Mouse (Mus musculus): ENCODE data around the gene Ift22.

The Ift22 gene

DNA sequence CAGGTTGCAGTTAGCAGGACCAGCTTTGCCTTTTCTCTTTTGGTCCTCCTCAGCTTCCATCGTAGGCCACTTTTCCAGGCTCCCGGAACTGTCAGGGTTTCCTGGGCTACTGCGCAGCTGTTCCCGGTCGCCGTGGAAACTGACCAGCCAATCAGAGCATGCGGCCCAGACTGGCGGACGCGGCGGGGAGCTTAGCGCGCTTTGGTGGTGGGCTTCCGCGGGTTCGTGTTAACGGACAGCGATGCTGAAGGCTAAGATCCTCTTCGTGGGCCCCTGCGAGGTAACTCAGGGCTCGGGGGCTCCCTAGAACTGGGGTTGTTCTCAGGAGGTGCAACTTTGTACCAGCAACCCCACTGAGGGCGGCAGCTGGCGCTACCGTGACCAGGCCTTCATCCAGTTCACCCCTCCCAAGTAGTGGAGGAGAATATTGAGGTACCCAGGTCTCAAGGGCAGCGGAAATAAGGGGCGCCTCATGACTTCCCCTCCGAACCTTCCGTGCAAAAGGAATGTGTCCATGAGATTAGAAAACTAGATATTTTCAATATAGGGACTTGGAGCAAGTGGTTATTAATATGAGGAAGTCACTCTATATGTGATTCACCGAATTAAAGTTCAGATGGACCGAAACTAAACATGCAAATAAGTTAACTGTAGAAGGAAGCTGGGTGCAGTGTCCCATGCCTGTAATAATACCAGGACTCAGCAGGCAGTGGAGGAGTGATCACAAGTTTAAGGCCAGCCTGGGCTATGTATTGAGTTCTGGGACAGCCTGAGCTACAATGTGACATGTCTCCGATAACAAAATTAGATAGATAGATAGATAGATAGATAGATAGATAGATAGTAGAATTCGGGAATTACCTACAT is at the start of gene Ift22:
Gene Ift22 (plus strand): TSS at position 160 of the 867 bp plus-strand sequence.
- DNase-seq (ENCODE audit: low read depth, low spot score): no peak

DNA sequence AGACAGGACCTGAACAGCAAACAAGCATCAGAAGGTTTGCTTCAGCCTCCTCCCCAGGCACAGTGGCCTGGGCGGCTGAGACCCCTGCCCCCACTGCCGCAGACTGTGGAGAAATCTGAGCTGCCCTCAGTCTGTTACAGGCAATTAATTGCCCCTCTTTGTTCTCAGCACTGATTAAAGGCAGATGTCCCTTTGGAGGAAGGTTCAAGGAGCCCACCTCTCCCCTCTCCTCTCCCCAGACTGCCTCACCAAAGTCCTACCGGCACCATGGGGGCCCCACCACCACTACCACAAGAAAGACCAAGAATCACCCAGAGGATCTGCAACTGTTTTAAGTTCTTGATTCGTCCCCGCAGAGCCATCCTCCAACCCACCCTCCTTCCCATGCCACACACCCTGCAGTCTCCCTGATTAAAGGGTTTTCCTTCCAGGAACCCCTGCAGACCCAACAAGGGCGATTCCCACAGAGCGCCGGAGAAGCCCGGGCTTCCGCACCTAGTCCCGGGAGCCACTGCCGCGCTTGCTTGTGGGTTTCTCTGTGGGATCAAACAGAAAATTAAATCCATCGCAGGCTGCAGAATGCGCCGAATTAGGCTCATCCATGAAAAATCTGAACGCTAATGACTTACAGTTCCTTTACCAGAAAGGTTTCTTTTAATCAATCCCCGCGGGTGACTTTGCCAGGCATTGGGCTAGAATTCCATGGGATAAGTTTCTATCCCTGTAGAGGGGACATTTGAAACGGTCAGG is 46.6 kb upstream of the Ift22 start:
- no peak for DNase-seq (ENCODE audit: low read depth, low spot score)

DNA sequence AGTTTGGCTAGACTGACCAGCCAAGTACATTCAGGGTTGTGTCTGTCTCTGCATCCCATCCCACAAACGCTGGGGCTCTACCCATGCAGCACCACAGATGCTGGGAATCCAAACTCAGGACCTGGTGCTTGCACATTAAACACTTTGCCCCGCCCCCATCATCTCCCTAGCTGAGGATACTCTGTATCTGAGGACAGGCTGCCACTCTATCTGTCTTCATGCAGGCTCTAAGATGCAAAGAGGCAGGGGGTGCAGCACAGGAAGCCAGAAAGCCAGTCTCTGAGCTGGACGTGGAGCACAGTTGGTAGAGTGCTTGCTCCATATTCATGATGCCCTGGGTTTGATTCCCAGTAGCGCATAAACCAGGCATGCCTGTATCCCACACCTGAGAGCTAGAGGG is 45.1 kb upstream of the Ift22 start:
- no peak for DNase-seq (ENCODE audit: low read depth, low spot score)

DNA sequence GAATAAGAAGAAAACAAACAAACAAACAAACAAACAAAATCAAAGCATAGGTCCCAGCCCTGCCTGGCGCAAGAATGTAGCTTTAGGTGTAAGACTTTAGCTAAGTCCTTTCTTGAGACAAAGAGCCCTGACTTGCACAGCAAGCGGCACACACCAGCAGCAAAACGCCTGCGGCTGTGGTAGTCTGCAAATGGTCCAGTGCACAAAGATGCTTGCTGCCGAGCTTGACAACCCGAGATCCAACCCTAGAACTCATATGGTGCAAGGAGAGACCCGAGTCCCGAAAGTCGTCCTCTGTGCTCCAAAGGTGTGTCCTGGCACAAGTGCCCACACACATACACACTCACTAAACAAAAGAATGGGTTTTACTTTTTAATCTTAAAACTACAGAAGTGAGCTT is 44.7 kb upstream of the Ift22 start:
- no peak for DNase-seq (ENCODE audit: low read depth, low spot score)

DNA sequence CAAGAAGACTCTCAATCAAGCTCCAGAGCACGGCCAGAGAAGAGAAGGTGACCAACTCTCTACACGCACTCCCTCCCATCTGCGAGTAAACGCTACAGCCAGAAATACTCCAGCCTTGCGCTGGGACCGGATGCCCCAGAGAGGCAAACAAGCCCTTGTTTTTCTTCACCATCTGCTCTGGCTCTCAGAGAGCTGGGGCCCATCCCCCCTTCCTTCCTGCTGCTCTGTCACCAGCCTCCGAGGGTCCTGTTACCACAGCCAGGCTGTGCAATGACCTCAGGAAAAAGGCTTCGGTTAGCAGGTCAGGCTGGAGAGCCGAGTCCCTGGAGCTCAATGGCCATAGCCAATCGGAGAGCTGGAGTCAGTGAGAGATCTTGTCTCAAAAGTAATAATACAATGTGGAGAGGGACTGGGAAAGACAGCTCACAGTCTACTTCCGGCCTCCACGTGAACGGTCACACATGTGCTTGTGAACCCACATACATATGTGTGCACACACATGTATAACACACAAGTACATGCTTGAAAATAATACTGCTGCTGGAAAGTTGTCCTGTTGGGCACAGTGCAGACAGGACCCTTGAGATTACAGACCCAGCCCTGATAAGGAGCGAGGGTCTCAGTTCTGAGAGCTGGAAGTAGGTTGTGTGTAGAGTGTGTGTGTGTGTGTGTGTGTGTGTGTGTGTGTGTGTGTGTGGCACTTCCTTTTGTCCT is 43.8 kb upstream of the Ift22 start:
- no peak for DNase-seq (ENCODE audit: low read depth, low spot score)

DNA sequence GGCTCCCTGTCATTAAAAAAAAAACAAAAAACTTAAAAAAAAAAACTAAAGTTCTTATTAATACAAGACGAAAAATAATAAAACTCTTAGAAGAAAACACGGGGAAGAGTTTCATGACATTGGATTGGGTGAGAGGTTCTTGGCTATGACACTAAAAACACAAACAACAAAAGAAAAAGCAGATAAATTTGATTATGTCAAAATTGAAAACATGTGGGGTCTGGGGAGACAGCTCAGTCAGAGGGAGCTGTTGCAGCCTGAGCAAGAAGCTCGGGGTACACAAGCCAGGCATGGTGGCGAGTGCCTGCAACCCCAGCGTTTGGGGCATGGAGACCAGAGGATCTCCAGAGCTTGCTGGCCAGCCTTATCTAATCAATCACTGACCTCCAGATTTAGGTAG is 40.2 kb upstream of the Ift22 start:
- no peak for DNase-seq (ENCODE audit: low read depth, low spot score)

DNA sequence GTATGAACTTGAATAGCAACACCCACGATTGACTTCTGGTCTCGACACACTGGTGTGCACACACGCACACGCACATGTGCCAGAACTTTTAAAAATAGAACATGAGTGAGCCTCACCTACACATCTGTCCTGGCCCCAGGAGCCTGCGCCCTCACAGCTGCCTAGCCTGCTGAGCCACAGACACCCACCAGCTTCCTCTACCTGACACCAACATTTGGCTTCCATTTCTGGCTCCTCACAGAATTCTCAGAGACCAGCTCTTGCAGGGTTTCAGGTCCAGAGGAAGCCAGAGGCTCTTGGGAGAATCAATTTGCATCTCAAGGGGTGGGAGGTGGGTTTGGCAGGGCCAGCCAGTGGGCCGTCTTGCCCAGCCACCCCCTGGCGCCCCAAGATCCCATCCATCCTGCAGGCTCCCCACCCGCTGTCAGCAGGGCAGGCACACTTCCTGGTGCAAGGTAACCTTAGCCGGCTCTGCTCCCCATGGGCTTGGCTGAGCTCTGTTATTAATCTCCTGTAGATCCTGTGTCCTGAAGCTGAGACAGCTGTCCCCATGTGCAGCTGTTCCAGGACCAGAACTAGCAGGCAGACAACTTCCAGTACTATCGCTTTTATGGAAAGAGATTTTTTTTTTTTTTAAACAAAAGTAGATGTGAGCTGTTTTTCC is 38.4 kb upstream of the Ift22 start:
- DNase-seq (ENCODE audit: low read depth, low spot score): no peak

DNA sequence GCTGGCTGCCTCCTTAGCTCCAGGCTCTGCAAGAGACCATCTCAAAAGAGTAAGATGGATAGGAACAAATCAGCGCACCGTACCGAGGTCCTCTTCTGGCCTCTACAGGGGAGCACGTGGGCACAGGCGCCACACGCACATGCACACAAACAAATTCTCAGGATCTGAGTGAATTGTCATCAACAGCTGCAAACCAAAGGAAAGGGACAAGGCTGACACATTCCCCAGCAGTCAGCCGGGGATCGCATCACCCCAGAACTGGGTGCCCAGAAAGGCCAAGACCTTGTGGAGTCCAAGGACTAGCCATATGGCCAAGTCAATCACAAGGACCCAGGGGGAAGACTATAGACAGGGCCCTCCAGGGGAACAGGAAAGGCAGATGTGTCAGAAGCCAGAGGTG is 35.5 kb upstream of the Ift22 start:
- DNase-seq (ENCODE audit: low read depth, low spot score): no peak

DNA sequence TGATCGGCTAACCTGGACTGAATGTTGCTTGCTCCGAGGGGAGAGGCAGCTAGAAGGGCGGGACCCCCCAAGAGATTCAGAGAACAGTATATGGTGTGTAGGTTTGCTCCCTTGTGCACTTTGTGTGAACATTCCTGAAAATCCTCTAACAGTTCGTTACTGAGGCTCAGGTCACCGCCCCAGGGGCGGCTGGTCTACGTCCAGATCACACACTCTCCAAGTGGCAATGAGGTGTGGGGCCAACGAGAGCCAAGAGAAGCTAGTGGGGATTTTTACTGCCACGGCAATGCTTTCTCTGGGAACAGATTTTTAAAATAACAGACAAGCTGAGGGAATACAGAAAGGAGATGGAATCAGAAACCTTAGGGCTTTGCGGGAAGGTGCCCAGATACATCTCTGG is 33.7 kb upstream of the Ift22 start:
- DNase-seq (ENCODE audit: low read depth, low spot score): no peak

DNA sequence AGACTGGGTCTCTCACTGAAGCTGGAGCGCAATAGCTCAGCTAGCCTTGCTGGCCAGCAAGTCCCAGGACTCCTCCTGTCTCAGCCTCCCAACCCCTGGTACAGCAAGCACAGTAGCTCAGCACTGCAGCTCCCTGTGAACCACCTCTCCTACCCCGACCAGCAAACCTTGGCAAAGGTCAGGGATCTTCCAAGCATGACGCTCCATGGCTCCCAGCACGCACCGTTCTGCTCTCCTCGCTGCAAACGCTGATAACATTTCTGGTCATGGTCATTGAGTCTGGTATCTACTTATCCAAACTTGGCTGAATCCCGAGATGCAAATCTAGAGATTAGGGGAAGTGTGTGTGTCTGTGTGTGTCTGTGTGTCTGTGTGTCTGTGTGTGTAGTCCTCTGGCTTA is 27.8 kb upstream of the Ift22 start:
- no peak for DNase-seq (ENCODE audit: low read depth, low spot score)

DNA sequence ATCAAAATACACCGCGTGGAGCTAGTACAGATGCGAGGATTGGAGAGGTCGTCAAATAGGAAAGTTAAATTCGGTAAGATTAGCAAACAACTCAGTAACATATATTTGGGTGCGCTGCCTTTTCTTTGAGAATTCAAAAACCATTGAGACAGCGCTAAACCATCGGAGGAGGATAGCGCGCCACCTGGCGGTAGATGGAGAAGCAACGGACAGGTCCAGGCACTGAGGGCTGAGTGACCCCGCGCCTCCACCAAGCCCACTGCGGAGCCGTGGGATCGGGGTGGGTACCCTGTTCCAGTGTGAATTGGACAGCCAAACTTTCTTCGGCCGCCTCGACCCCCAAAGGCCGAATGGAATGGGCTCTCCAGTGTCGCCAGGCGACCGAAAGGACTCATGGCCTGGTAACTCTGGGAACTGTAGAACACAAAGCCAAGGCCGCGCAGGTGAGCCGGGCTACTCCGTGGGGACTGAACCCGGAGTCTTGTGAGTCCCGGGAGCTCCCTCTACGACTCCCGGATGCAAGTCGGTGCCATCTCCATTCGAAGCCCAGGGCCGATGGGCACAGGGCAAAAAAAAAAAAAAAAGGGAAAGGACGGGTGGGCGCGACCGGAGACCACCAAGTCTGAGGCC is 26.5 kb upstream of the Ift22 start:
- DNase-seq (ENCODE audit: low read depth, low spot score): peak; percentile 29

DNA sequence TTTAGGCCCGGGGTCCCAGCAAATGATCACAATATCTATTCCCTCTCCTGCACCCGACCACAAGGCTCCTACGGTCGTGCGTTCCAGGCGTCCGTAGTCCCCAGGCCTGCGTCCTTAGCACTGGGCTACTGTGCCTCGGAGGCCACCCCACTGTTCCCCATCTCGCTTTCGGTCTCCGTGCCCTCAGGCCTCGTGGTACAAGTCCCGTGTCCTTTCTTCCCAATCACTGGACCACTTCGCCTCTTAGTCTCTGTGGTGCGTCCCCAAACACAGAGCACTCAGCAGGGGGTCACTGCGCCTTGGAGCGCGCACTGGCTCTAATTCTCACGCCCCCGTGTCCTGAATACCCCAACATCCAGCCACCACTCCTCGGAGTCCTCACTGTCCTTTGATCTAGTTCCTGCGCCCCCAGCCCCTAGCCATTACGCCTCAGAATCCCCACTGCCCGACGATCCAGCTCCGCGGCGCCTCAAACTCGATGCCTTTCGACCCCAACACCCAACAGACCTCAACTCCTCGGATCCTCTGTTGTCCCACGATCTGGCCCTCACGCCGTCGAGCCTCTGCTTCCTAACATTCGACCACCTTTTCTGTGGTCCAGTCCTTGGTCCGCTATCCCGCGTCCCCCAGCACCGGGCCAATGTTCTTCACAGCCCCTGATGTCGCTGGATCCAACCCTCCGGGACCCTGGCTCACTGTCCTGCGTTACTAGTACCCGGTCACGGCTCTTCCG is 25.7 kb upstream of the Ift22 start:
- no peak for DNase-seq (ENCODE audit: low read depth, low spot score)

DNA sequence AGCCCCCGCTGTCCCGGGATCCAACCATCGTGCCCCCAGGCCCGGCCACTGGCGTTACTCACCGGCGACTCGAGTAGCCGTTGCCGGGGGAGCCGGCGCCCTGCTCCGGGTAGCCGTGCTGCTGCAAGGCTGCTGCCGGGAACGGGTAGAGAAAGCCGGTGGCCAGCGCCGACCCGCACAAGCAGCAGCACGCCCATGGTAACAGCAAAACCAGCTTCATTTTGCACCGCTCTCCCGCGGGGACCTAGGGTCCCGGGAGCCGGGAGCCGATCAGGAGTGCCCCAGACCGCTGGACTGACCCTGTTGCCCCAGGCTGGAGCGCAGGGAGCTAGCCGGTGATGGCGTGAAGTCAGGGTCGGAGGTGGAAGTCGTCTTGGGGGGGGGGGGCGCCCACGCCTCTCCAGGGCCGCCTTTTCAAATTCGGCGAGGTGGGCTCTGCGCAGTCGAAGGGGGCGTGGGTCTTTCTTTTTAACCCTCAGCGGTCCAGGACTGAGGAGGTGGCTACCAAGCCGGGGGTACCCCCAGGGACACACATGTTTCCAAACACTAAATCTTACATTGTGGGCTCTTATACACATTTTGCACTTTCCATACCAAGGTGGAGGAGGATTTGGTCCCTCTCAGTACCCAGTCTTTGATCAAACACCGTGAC is 25.0 kb upstream of the Ift22 start, which contains the start of gene Col26a1:
Gene Col26a1 (minus strand): TSS at position 422 of the 652 bp plus-strand sequence.
- DNase-seq (ENCODE audit: low read depth, low spot score): no peak

DNA sequence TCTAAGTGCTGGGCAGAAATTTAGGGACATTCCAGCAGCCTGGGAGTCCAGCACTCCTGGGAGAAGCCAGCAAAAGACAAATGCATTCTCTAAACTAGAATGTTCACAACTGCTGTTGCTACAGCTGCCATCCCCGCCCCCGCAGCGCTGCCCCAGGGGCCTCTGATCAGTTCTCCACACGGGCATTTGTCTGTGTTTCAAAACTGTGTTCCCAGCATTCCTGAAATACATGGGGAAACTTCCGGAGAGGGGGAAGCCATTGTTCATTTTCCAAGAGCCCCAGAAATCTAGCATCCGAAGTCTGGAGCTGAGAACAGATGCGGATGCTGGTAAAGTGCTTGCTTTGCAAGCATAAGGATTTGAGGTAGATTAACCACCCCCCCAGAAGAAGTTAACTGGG is 21.0 kb upstream of the Ift22 start:
- DNase-seq (ENCODE audit: low read depth, low spot score): no peak

DNA sequence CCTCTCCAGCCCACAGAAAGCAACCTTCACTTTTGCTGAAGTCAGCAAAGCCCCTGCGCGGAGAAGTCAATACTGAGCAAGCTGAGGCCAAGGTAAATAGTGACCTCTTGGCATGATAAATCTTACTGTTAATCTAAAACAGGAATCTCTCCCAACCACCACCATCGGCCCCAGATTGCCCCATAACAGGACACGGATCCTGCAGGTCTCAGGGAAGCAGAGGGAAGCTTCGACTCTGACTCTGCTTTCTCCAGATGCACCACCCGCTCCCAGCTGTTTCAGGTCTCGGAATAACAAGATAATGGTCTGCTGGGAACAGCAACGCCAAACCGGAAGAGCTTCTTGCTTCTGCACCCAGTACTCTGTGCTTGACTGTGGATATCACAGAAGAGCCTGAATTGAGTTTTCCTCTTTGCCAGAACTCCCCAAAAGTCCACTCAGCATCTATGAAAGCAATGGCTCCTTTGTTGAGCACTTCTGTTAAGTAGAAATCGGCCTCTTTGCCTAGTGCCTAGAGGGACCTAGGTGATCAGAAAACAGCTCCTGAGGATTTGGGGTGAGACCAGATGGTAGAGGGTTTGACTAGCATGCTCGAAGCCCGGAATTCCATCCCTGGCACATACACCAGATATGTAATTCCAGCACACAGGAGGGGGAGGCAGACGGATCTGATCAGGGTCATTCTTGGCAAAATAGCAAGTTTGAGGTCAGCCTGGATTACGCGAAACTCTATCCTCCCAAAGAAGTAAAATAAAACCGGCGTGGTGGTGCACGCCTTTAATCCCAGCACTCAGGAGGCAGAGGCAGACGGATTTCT is 19.2 kb upstream of the Ift22 start:
- DNase-seq (ENCODE audit: low read depth, low spot score): no peak

DNA sequence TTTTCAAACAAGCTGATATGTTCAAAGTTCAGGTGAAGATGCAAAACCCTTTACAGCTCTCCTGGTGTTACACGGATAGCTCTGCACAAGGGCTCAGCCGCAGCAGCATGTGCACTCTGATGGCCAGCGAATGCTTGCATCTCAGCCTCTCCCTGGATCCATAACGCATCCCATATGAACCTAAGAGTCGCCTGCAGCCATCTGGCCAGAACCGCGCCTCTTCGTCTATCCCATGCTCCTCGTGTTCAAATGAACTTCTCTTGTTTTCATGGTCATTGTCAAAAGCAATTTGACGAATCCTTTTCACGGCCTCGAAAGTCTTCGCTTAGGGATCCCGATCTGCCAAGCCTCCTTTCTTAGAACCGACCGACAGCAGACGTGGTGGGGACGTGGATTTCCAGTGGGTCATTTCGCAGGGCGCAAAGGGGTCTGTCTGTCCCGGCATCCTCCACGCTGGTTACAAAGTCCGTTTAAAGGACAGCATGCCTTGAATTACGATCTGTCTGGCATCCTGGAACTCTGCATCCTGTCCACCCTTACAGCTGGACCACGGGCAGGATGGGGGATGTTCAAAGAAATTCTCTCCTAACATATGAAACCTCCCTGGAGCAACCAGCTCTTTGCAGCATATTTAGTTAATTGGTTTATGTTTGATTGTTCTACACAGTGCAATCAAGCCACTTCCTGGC is 13.0 kb upstream of the Ift22 start:
- DNase-seq (ENCODE audit: low read depth, low spot score): no peak

DNA sequence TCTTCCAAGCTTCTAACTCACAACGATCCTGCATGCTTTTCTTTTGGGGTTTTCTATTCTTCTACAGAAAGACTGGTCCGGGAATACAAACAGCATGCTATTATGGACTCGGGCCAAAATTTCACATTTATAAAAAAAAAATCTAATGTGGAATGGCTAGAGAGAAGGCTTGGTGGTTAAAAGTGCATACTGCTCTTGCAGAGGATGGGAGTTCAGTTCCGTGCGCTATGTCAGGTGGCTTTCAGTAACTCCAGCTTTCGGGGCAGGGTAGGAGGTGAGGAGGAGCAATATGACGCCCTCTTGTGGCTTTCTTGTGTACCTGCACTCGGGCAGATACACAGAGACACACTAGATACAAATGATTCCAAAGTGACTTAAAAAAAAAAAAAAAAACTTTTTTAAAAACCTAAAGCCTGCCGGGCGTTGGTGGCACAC is 12.4 kb upstream of the Ift22 start:
- no peak for DNase-seq (ENCODE audit: low read depth, low spot score)

DNA sequence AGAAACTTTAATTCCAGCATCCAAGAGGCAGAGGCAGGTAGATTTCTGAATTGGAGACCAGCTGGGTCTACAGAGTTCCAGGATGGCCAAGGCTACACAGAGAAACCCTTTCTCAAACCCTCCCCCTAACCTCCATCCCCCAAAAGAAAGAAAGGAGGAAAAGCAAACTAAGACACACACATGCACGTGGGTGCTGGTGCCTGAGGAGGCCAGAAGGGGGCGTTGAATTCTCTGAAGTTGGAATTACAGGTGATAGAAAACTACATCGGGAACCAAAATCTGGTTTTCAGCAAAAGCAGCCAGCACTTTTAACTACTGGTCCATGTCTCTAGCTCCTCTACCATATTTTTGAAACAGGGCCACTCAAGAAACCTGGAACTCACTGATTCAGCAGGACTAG is 3.3 kb upstream of the Ift22 start:
- DNase-seq (ENCODE audit: low read depth, low spot score): no peak

DNA sequence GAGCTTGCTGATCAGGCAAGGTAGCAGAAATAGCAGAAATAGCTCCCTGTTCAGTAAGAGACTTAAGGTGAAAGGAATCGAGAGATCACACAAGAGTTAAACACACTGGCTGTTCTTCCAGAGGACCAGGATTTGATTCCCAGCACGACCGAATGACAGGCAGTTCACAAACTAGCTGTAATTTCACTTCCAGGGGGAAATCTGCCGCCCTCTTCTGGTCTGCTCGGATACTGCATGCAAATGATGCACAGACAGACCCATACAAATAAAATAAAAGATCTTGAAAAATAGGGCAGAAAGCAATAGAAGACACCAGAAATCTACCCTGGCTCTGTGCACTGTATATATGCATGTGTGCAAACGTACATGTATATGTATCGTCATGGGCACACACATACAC is 2.3 kb upstream of the Ift22 start:
- no peak for DNase-seq (ENCODE audit: low read depth, low spot score)
